Mouse (Mus musculus): ENCODE measurements around the gene Svs6.
"Not testable (repeated sequence)": the region's sequence is repeated elsewhere in the genome, so short reads cannot be mapped to it uniquely, and the experiment has no call there.

The Svs6 gene

GRCm38 (mm10) chr2:164316451-164316850, at the start of gene Svs6:
Gene Svs6, plus strand, starts transcription at chr2:164316751.
- in situ Hi-C loops (cut with MboI, MseI), result not testable (repeated sequence)

- in situ Hi-C loops (cut with MboI, MseI), result no loop called here
These were observed 38.2 kb upstream of the Svs6 start, which contains the start of gene Svs4 for GRCm38 (mm10) chr2:164278359-164278758. Gene Svs4, minus strand, starts transcription at chr2:164278459.

GRCm38 (mm10) chr2:164288968-164289367, 27.6 kb upstream of the Svs6 start, which contains the start of gene Svs3a:
Gene Svs3a, plus strand, starts transcription at chr2:164289268.
- in situ Hi-C loops (cut with MboI, MseI), result not testable (repeated sequence)

- in situ Hi-C loops (cut with MboI, MseI), result no loop called here
These were observed 4.0 kb upstream of the Svs6 start for GRCm38 (mm10) chr2:164312599-164312998.

GRCm38 (mm10) chr2:164315460-164315859, 1.1 kb upstream of the Svs6 start:
- in situ Hi-C loops (cut with MboI, MseI), result not testable (repeated sequence)

GRCm38 (mm10) chr2:164320983-164321382, 4.4 kb downstream of the Svs6 start:
- in situ Hi-C loops (cut with MboI, MseI), result no loop called here

- in situ Hi-C loops (cut with MboI, MseI), result not testable (repeated sequence)
These were observed 15.9 kb downstream of the Svs6 start, which contains the start of gene Svs5 for GRCm38 (mm10) chr2:164332440-164332839. Gene Svs5, plus strand, starts transcription at chr2:164332740.

GRCm38 (mm10) chr2:164343732-164344131, 27.2 kb downstream of the Svs6 start:
- in situ Hi-C loops (cut with MboI, MseI), result not testable (repeated sequence)

- in situ Hi-C loops (cut with MboI, MseI), result not testable (repeated sequence)
These were observed 31.1 kb downstream of the Svs6 start for GRCm38 (mm10) chr2:164347697-164348096.

GRCm38 (mm10) chr2:164348980-164349379, 32.4 kb downstream of the Svs6 start:
- in situ Hi-C loops (cut with MboI, MseI), result no loop called here

GRCm38 (mm10) chr2:164352697-164353096, 36.1 kb downstream of the Svs6 start:
- in situ Hi-C loops (cut with MboI, MseI), result no loop called here

GRCm38 (mm10) chr2:164353356-164353755, 36.8 kb downstream of the Svs6 start:
- in situ Hi-C loops (cut with MboI, MseI), result no loop called here

- in situ Hi-C loops (cut with MboI, MseI), result no loop called here
These were observed 39.8 kb downstream of the Svs6 start for GRCm38 (mm10) chr2:164356177-164356967.

GRCm38 (mm10) chr2:164358373-164358772, 41.8 kb downstream of the Svs6 start:
- in situ Hi-C loops (cut with MboI, MseI), result no loop called here

- in situ Hi-C loops (cut with MboI, MseI), result no loop called here
These were observed 42.5 kb downstream of the Svs6 start for GRCm38 (mm10) chr2:164359031-164359430.

GRCm38 (mm10) chr2:164359668-164360067, 43.1 kb downstream of the Svs6 start:
- in situ Hi-C loops (cut with MboI, MseI), result no loop called here

- in situ Hi-C loops (cut with MboI, MseI), result no loop called here
These were observed 44.6 kb downstream of the Svs6 start for GRCm38 (mm10) chr2:164360974-164361657.

GRCm38 (mm10) chr2:164366947-164367346, 50.4 kb downstream of the Svs6 start:
- in situ Hi-C loops (cut with MboI, MseI), result no loop called here

Data from T-helper 1 cell (primary cell).